Mouse (Mus musculus) layer of hippocampus, postnatal 14 days (tissue): ENCODE results near the gene Mmp17. TPM values are rescaled to one million over a fixed set of nuclear protein-coding genes. Genes with fewer than 3 reads are reported as not detected.
"Not testable (repeated sequence)": the region's sequence is repeated elsewhere in the genome, so short reads cannot be mapped to it uniquely, and the experiment has no call there.

Source experiments
- DNase-seq, 2 experiments: peaks; one replicate each; pipeline ENCODE4 v3.0.0; 2021 to 2022; ENCODE audit warnings: low spot score in 2 of 2, mixed read lengths in 1 of 2
- total RNA-seq, 2 experiments: library from RNA; stranded (reverse); gene quantifications; 2 replicates each; pipeline ENCODE4 v1.2.3; 2021

Mmp17 gene
- total RNA-seq, 2 experiments from 2014 or later, result 80.3 to 85.9 TPM

- DNase-seq, result peak; percentile 88 to 89
Measured at GRCm38 (mm10) chr5:129586016-129586415, 2.0 kb downstream of the Mmp17 start.

- no peak for DNase-seq
Measured at GRCm38 (mm10) chr5:129586471-129586870, 2.5 kb downstream of the Mmp17 start.

GRCm38 (mm10) chr5:129590915-129591314 lies 6.9 kb downstream of the Mmp17 start:
- DNase-seq, result peak in 1 of 2 experiments; percentile 31

- DNase-seq, result peak; percentile 81 to 89
Measured at GRCm38 (mm10) chr5:129594116-129595114, 10.4 kb downstream of the Mmp17 start.

GRCm38 (mm10) chr5:129602071-129602487 lies 18.1 kb downstream of the Mmp17 start:
- DNase-seq, result no peak

GRCm38 (mm10) chr5:129607476-129607875 lies 23.5 kb downstream of the Mmp17 start:
- no peak for DNase-seq

- peak; percentile 67 to 79 for DNase-seq
Measured at GRCm38 (mm10) chr5:129611060-129611459, 27.1 kb downstream of the Mmp17 start.

- not testable (repeated sequence) for DNase-seq
Measured at GRCm38 (mm10) chr5:129620600-129620999, 36.6 kb downstream of the Mmp17 start.

- no peak for DNase-seq
Measured at GRCm38 (mm10) chr5:129621361-129621760, 37.4 kb downstream of the Mmp17 start.

- no peak for DNase-seq
Measured at GRCm38 (mm10) chr5:129626099-129626498, 42.1 kb downstream of the Mmp17 start.

GRCm38 (mm10) chr5:129626586-129626985 lies 42.6 kb downstream of the Mmp17 start:
- not testable (repeated sequence) for DNase-seq

GRCm38 (mm10) chr5:129632270-129633250 lies 48.6 kb downstream of the Mmp17 start:
- not testable (repeated sequence) for DNase-seq

- no peak for DNase-seq
Measured at GRCm38 (mm10) chr5:129650858-129651257, 66.9 kb downstream of the Mmp17 start.

- no peak for DNase-seq
Measured at GRCm38 (mm10) chr5:129657016-129657415, 73.0 kb downstream of the Mmp17 start.

- no peak for DNase-seq
Measured at GRCm38 (mm10) chr5:129657931-129658330, 74.0 kb downstream of the Mmp17 start.

Other genes starting within 250 kb of the Mmp17 start
- 100 to 1,000 TPM; 118 to 125 TPM for gene Sfswap, start 82.9 kb upstream of the Mmp17 start, total RNA-seq
- 1 to 10 TPM; 5.9 to 6.2 TPM for gene Zfp11, start 85.9 kb downstream of the Mmp17 start, total RNA-seq
- gene Sept14, start 124.3 kb downstream of the Mmp17 start, total RNA-seq, result not detected
- 10 to 100 TPM; 70.8 to 73.2 TPM for gene Mrps17, start 131.3 kb downstream of the Mmp17 start, total RNA-seq
- 10 to 100 TPM; 81.8 to 88.3 TPM for gene Nipsnap2, start 140.9 kb downstream of the Mmp17 start, total RNA-seq
- 10 to 100 TPM; 29.6 to 30.2 TPM for gene Psph, start 203.3 kb downstream of the Mmp17 start, total RNA-seq